Mouse (Mus musculus) embryonic facial prominence, embryonic 15.5 days (tissue): Measurements from ENCODE around the gene Igf1r. TPM values are rescaled to one million over a fixed set of nuclear protein-coding genes. Genes with fewer than 3 reads are reported as not detected.

Source experiments
- ATAC-seq: fragments of 200-750 bp; cut with Nextera tagmentation; 2 replicates; pipeline ENCODE4 v1.8.0; 2017; ENCODE audit warnings: low read depth, moderate TSS enrichment; ENCODE audit not compliant: insufficient number of reproducible peaks, low FRiP score, low TSS enrichment
- H3K27ac ChIP-seq: fragments of 300-500 bp; sonication (generic); replicated peaks from 2 replicates; pipeline ENCODE4 v1.5.1; 2015; ENCODE audit warnings: mild to moderate bottlenecking, inconsistent platforms
- H3K27me3 ChIP-seq: fragments of 300-500 bp; sonication (generic); 2 replicates; pipeline ENCODE4 v1.6.1; 2015; ENCODE audit warnings: inconsistent platforms
- H3K36me3 ChIP-seq: fragments of 300-500 bp; sonication (generic); 2 replicates; pipeline ENCODE4 v1.6.1; 2015; ENCODE audit warnings: mild to moderate bottlenecking, inconsistent platforms
- H3K4me1 ChIP-seq: fragments of 300-500 bp; sonication (generic); 2 replicates; pipeline ENCODE4 v1.6.1; 2015; ENCODE audit warnings: inconsistent platforms
- H3K4me2 ChIP-seq: fragments of 300-500 bp; sonication (generic); replicated peaks from 2 replicates; pipeline ENCODE4 v1.6.1; 2015; ENCODE audit warnings: mild to moderate bottlenecking, inconsistent platforms
- H3K4me3 ChIP-seq: fragments of 300-500 bp; sonication (generic); replicated peaks from 2 replicates; pipeline ENCODE4 v1.5.1; 2015; ENCODE audit warnings: mild to moderate bottlenecking, inconsistent platforms
- H3K9ac ChIP-seq: fragments of 300-500 bp; sonication (generic); 2 replicates; pipeline ENCODE4 v1.6.1; 2015; ENCODE audit warnings: inconsistent platforms
- H3K9me3 ChIP-seq: fragments of 300-500 bp; sonication (generic); replicated peaks from 2 replicates; pipeline ENCODE4 v1.6.1; 2016; ENCODE audit warnings: inconsistent platforms
- WGBS: fragments of 180-500 bp; shearing (Covaris S2); methylation state at CpG from one replicate; pipeline ENCODE4 v1.1.7; 2015; 5-methylcytosine and 5-hydroxymethylcytosine counted together
- polyA plus RNA-seq: library from polyadenylated mRNA; unstranded; fragments of >200 nt; fragmentation: Nextera tagmentation; extraction: Ambion mirVana; gene quantifications from 2 replicates; pipeline ENCODE4 v1.2.1, GENCODE M21; 2015

The Igf1r gene
- polyA plus RNA-seq: 26.2 and 28.8 TPM in 2 replicates

- Histone ChIP-seq H3K4me2 (peak within 1 kb of the TSS; percentile 90), H3K4me1 (peaks cover 32% of the 10 kb centered on the region), H3K27ac (peak within 1 kb of the TSS; percentile 100), H3K9ac (peak within 1 kb of the TSS; percentile 92), H3K27me3 (no peaks in the 10 kb centered on the region), H3K36me3 (no peaks in the 10 kb centered on the region), H3K9me3 (no peaks in the 10 kb centered on the region), H3K4me3 (peak within 1 kb of the TSS; percentile 86)
- under 1% methylated on average over 58 of the region's 62 CpGs for WGBS
- no peak for ATAC-seq
Measured at GRCm38 (mm10) chr7:67952777-67953700, at the start of gene Igf1r. TSS of gene Igf1r (plus strand) at chr7:67952827.

- no peaks in the 10 kb centered on the region for H3K9me3 ChIP-seq
- no peaks in the 10 kb centered on the region for H3K27me3 ChIP-seq
- H3K4me1 ChIP-seq: peaks cover 13% of the 10 kb centered on the region; the same call in 1 of the 2 replicates
- no peak overlapping the region for H3K9ac ChIP-seq
- WGBS: 91% methylated on average over 2 of the region's 2 CpGs
- no peak overlapping the region for H3K4me2 ChIP-seq
- no peak overlapping the region for H3K27ac ChIP-seq
- no peak overlapping the region for H3K4me3 ChIP-seq
- no peaks in the 10 kb centered on the region for H3K36me3 ChIP-seq
- no peak for ATAC-seq
Measured at GRCm38 (mm10) chr7:67906358-67906757, 46.3 kb upstream of the Igf1r start.

GRCm38 (mm10) chr7:67907786-67908400, 44.7 kb upstream of the Igf1r start:
- no peak overlapping the region for H3K4me2 ChIP-seq

GRCm38 (mm10) chr7:67910528-67910927, 42.1 kb upstream of the Igf1r start:
- peak; percentile 34 for ATAC-seq
- Histone ChIP-seq H3K9me3 (no peaks in the 10 kb centered on the region), H3K27ac (peak overlapping the region; percentile 89), H3K27me3 (no peaks in the 10 kb centered on the region), H3K4me2 (peak overlapping the region; percentile 35), H3K4me1 (peaks cover 14% of the 10 kb centered on the region; the same call in 1 of the 2 replicates), H3K9ac (no peak overlapping the region), H3K4me3 (peak overlapping the region; percentile 15; the same call in 1 of the 2 replicates), H3K36me3 (no peaks in the 10 kb centered on the region)
- 11% methylated on average over 10 of the region's 10 CpGs for WGBS

More at GRCm38 (mm10) chr7:67907786-67908400, 44.7 kb upstream of the Igf1r start:
- Histone ChIP-seq H3K27ac (no peak overlapping the region), H3K4me3 (no peak overlapping the region), H3K4me1 (peaks cover 14% of the 10 kb centered on the region; the same call in 1 of the 2 replicates), H3K9me3 (no peaks in the 10 kb centered on the region), H3K9ac (no peak overlapping the region), H3K27me3 (no peaks in the 10 kb centered on the region), H3K36me3 (no peaks in the 10 kb centered on the region)
- 62% methylated on average over 9 of the region's 9 CpGs for WGBS
- no peak for ATAC-seq

GRCm38 (mm10) chr7:67910947-67911346, 41.7 kb upstream of the Igf1r start:
- 20% methylated on average over 3 of the region's 3 CpGs for WGBS
- Histone ChIP-seq H3K9me3 (no peaks in the 10 kb centered on the region), H3K27me3 (no peaks in the 10 kb centered on the region), H3K4me3 (0 out of 2 replicates have a peak overlapping the region, but pooled peaks have one; percentile 15), H3K4me2 (peak overlapping the region; percentile 35), H3K9ac (no peak overlapping the region), H3K4me1 (peaks cover 14% of the 10 kb centered on the region; the same call in 1 of the 2 replicates), H3K27ac (peak overlapping the region; percentile 89), H3K36me3 (no peaks in the 10 kb centered on the region)
- ATAC-seq: peak; percentile 34; the same call in 1 of the 2 replicates

GRCm38 (mm10) chr7:67911841-67912240, 40.8 kb upstream of the Igf1r start:
- 43% methylated on average over 6 of the region's 6 CpGs for WGBS
- no peak overlapping the region; the same call in 1 of the 2 replicates for H3K27ac ChIP-seq

GRCm38 (mm10) chr7:67916960-67917359, 35.7 kb upstream of the Igf1r start:
- ATAC-seq: no peak
- Histone ChIP-seq H3K4me2 (no peak overlapping the region), H3K27ac (no peak overlapping the region), H3K36me3 (no peaks in the 10 kb centered on the region), H3K4me3 (no peak overlapping the region), H3K9me3 (no peaks in the 10 kb centered on the region), H3K27me3 (no peaks in the 10 kb centered on the region), H3K9ac (no peak overlapping the region), H3K4me1 (no peaks in the 10 kb centered on the region)
- 69% methylated on average over 8 of the region's 8 CpGs for WGBS

More at GRCm38 (mm10) chr7:67911841-67912240, 40.8 kb upstream of the Igf1r start:
- Histone ChIP-seq H3K4me1 (peaks cover 14% of the 10 kb centered on the region; the same call in 1 of the 2 replicates), H3K4me3 (no peak overlapping the region), H3K9ac (no peak overlapping the region), H3K9me3 (no peaks in the 10 kb centered on the region), H3K36me3 (no peaks in the 10 kb centered on the region), H3K4me2 (no peak overlapping the region), H3K27me3 (no peaks in the 10 kb centered on the region)
- ATAC-seq: no peak

GRCm38 (mm10) chr7:67917753-67918152, 34.9 kb upstream of the Igf1r start:
- WGBS: 78% methylated on average over 2 of the region's 2 CpGs
- no peaks in the 10 kb centered on the region for H3K4me1 ChIP-seq

GRCm38 (mm10) chr7:67919467-67919866, 33.2 kb upstream of the Igf1r start:
- H3K27ac ChIP-seq: no peak overlapping the region
- ATAC-seq: no peak
- 61% methylated on average over 3 of the region's 3 CpGs for WGBS
- H3K4me2 ChIP-seq: no peak overlapping the region
- no peaks in the 10 kb centered on the region for H3K36me3 ChIP-seq
- H3K9me3 ChIP-seq: no peaks in the 10 kb centered on the region
- H3K4me3 ChIP-seq: no peak overlapping the region
- no peaks in the 10 kb centered on the region for H3K27me3 ChIP-seq
- no peaks in the 10 kb centered on the region for H3K4me1 ChIP-seq
- no peak overlapping the region for H3K9ac ChIP-seq

More at GRCm38 (mm10) chr7:67917753-67918152, 34.9 kb upstream of the Igf1r start:
- no peak for ATAC-seq
- Histone ChIP-seq H3K27me3 (no peaks in the 10 kb centered on the region), H3K9ac (no peak overlapping the region), H3K9me3 (no peaks in the 10 kb centered on the region), H3K36me3 (no peaks in the 10 kb centered on the region), H3K27ac (no peak overlapping the region), H3K4me3 (no peak overlapping the region), H3K4me2 (no peak overlapping the region)

GRCm38 (mm10) chr7:67924215-67924614, 28.4 kb upstream of the Igf1r start:
- Histone ChIP-seq H3K4me3 (no peak overlapping the region), H3K27ac (no peak overlapping the region), H3K36me3 (no peaks in the 10 kb centered on the region), H3K9ac (no peak overlapping the region), H3K27me3 (no peaks in the 10 kb centered on the region), H3K4me2 (no peak overlapping the region), H3K9me3 (no peaks in the 10 kb centered on the region), H3K4me1 (no peaks in the 10 kb centered on the region)
- 63% methylated on average over 2 of the region's 2 CpGs for WGBS
- ATAC-seq: no peak

- no peak overlapping the region for H3K9ac ChIP-seq
- no peaks in the 10 kb centered on the region for H3K9me3 ChIP-seq
- ATAC-seq: no peak
- H3K36me3 ChIP-seq: no peaks in the 10 kb centered on the region
- no peak overlapping the region for H3K4me3 ChIP-seq
- 69% methylated on average over 3 of the region's 3 CpGs for WGBS
- H3K4me2 ChIP-seq: no peak overlapping the region
- H3K27me3 ChIP-seq: no peaks in the 10 kb centered on the region
- H3K27ac ChIP-seq: no peak overlapping the region
- H3K4me1 ChIP-seq: no peaks in the 10 kb centered on the region
Measured at GRCm38 (mm10) chr7:67930132-67930531, 22.5 kb upstream of the Igf1r start.
